Mouse (Mus musculus) myocyte (in vitro differentiated cells): ENCODE data around the gene Slc27a5. TPM values are rescaled to one million over a fixed set of nuclear protein-coding genes. Genes with fewer than 3 reads are reported as not detected.

Source experiments
- H3K27me3 ChIP-seq: one replicate; pipeline ENCODE4 v1.6.1; 2011; ENCODE audit not compliant: control insufficient read depth, insufficient read depth, insufficient read length
- H3K36me3 ChIP-seq: one replicate; pipeline ENCODE4 v1.6.1; 2011; ENCODE audit not compliant: control insufficient read depth, insufficient read depth
- H3K4me2 ChIP-seq: one replicate; pipeline ENCODE4 v1.6.1; 2011; ENCODE audit warnings: low read depth, control low read depth
- H3K4me3 ChIP-seq: one replicate; pipeline ENCODE4 v1.5.1; 2011; ENCODE audit warnings: mild to moderate bottlenecking, control low read depth, moderate library complexity
- H3K79me2 ChIP-seq: one replicate; pipeline ENCODE4 v1.6.1; 2011; ENCODE audit not compliant: control insufficient read depth, insufficient read depth
- H3ac ChIP-seq: one replicate; pipeline ENCODE4 v1.6.1; 2011; ENCODE audit not compliant: control insufficient read depth, insufficient read length
- CEBPB ChIP-seq: IDR thresholded peaks from 2 replicates; pipeline ENCODE4 v1.6.1; 2011; ENCODE audit warnings: mild to moderate bottlenecking, moderate library complexity; ENCODE audit not compliant: poor library complexity, insufficient read depth, severe bottlenecking
- E2F4 ChIP-seq: IDR thresholded peaks from one replicate; pipeline ENCODE4 v1.6.1; 2011; ENCODE audit warnings: mild to moderate bottlenecking, control low read depth, moderate library complexity; ENCODE audit not compliant: insufficient read depth
- MAX ChIP-seq: IDR thresholded peaks from one replicate; pipeline ENCODE4 v1.6.1; 2011; ENCODE audit warnings: low read depth, mild to moderate bottlenecking, control low read depth
- MYOD1 ChIP-seq, 3 experiments: IDR thresholded peaks; one replicate each; pipeline ENCODE4 v1.6.1; 2011; ENCODE audit warnings: control low read depth in 2 of 3, low read depth in 2 of 3, mild to moderate bottlenecking in 2 of 3, moderate library complexity in 1 of 3; ENCODE audit not compliant: insufficient read length in 2 of 3, control insufficient read depth in 1 of 3
- MYOG ChIP-seq, 3 experiments: IDR thresholded peaks; one replicate each; pipeline ENCODE4 v1.6.1; 2011; ENCODE audit warnings: control low read depth in 2 of 3, low read depth in 2 of 3, mild to moderate bottlenecking in 2 of 3; ENCODE audit not compliant: insufficient read length in 2 of 3, control insufficient read depth in 1 of 3, insufficient read depth in 1 of 3
- POLR2A ChIP-seq: IDR thresholded peaks from one replicate; pipeline ENCODE4 v1.6.1; 2011; ENCODE audit warnings: low read depth, mild to moderate bottlenecking, control low read depth, moderate library complexity; ENCODE audit not compliant: insufficient read length
- POLR2AphosphoS2 ChIP-seq: IDR thresholded peaks from one replicate; pipeline ENCODE4 v1.6.1; 2011; ENCODE audit warnings: low read depth, control low read depth; ENCODE audit not compliant: insufficient read length
- REST ChIP-seq: IDR thresholded peaks from one replicate; pipeline ENCODE4 v1.6.1; 2011; ENCODE audit warnings: mild to moderate bottlenecking, control low read depth, moderate library complexity; ENCODE audit not compliant: insufficient read depth, insufficient read length
- SRF ChIP-seq: IDR thresholded peaks from one replicate; pipeline ENCODE4 v1.6.1; 2011; ENCODE audit warnings: low read depth; ENCODE audit not compliant: control insufficient read depth, insufficient read length
- TCF12 ChIP-seq: IDR thresholded peaks from one replicate; pipeline ENCODE4 v1.6.1; 2011; ENCODE audit warnings: mild to moderate bottlenecking, control low read depth; ENCODE audit not compliant: poor library complexity, insufficient read depth, severe bottlenecking
- TCF3 ChIP-seq: IDR thresholded peaks from one replicate; pipeline ENCODE4 v1.6.1; 2011; ENCODE audit warnings: low read depth, control low read depth; ENCODE audit not compliant: insufficient read length
- USF1 ChIP-seq: IDR thresholded peaks from one replicate; pipeline ENCODE4 v1.6.1; 2011; ENCODE audit warnings: low read depth, mild to moderate bottlenecking, control low read depth, moderate library complexity
- polyA plus RNA-seq: library from polyadenylated mRNA; unstranded; fragments of >200 nt; fragmentation: generic; extraction: Trizol; gene quantifications from one replicate; pipeline ENCODE4 v1.2.1, GENCODE M21; 2012; ENCODE audit warnings: missing spikeins

Slc27a5 gene
- polyA plus RNA-seq, result not detected

DNA sequence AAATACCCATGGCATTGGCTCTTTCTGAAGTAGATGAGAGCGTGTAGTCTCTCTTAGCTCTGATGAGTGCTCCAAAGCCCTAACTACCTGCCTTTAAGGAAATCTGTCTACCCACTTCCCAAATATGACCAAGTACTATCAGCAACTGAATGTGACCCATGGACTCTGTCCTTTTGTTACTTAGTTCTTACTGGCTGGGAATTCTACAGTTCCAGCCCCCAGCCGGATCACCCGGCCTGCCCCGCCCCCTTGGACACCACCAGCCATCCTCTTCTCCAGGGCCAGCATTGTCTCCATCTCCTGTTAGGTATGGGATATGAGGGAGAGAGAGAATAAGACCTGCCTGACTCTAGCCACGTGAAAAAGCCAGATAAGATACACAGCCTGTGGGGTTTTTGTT is at the start of gene Slc27a5:
Gene Slc27a5, minus strand, starts transcription at position 140 of the 400 bp plus-strand sequence.
- no peaks in the 10 kb centered on the region for H3K36me3 ChIP-seq
- TF ChIP-seq MYOG (IDR thresholded peaks at IDR 0.05; ENCODE audit: control insufficient read depth in 1 of 3, insufficient read depth in 1 of 3, insufficient read length in 2 of 3, low read depth in 2 of 3) (no peak), POLR2A (no peak), MAX (no peak), POLR2AphosphoS2 (no peak), E2F4 (no peak), CEBPB (no peak), TCF3 (no peak), SRF (no peak), USF1 (no peak)
- H3K27me3 ChIP-seq, result no peaks in the 10 kb centered on the region
- H3ac ChIP-seq, result no peak within 1 kb of the TSS
- no peaks in the 10 kb centered on the region for H3K79me2 ChIP-seq
- no peak within 1 kb of the TSS for H3K4me2 ChIP-seq
- no peak within 1 kb of the TSS for H3K4me3 ChIP-seq

DNA sequence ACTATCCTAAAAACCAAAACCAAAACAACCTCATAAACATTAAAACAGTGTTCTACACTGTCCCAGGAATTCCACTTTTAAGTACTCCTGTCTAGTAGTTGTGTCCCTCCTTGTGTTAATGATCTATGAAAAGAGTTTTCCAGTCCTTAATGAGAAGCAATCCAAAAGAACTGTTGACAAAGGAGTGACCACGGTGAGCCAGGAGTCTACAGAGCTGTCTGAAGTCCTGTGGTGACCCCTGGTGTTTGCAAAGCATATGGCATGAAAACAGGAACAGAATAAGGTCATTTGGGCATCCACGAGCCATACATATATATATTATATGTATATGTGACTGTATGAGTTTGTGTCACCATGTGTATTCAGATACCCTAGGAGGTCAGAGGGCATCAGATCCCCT is 48.1 kb upstream of the Slc27a5 start:
- no peaks in the 10 kb centered on the region for H3K27me3 ChIP-seq
- no peak overlapping the region for H3K4me2 ChIP-seq
- no peaks in the 10 kb centered on the region for H3K79me2 ChIP-seq
- no peak overlapping the region for H3ac ChIP-seq
- no peak overlapping the region for H3K4me3 ChIP-seq
- TF ChIP-seq MAX (no peak), REST (no peak), SRF (no peak), USF1 (no peak), E2F4 (no peak), CEBPB (no peak), MYOG (IDR thresholded peaks at IDR 0.05; ENCODE audit: control insufficient read depth in 1 of 3, insufficient read depth in 1 of 3, insufficient read length in 2 of 3, low read depth in 2 of 3) (no peak), TCF12 (no peak), MYOD1 (IDR thresholded peaks at IDR 0.05; ENCODE audit: control insufficient read depth in 1 of 3, insufficient read length in 2 of 3, low read depth in 2 of 3) (no peak), POLR2AphosphoS2 (no peak), POLR2A (no peak), TCF3 (no peak)
- no peaks in the 10 kb centered on the region for H3K36me3 ChIP-seq

DNA sequence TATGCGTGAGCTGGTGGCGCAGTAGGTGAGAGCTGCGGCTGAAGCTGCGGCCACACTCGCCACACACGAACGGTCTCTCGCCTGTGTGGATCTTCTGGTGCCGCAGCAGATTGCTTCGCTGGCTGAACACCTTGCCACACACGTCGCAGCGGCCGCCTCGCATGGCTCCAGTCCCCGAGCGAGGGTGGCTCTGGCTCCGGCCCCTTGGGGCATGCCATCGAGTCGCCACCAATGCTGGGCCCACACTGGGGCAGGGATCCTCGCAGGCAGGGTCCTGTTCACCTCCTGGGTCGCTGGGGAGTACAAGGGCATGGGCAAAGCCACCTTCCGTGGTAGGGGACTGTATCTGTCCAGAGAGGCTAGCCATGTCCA is 46.2 kb upstream of the Slc27a5 start:
- no peak overlapping the region for H3K4me3 ChIP-seq
- no peaks in the 10 kb centered on the region for H3K79me2 ChIP-seq
- H3ac ChIP-seq, result no peak overlapping the region
- no peaks in the 10 kb centered on the region for H3K36me3 ChIP-seq
- no peaks in the 10 kb centered on the region for H3K27me3 ChIP-seq
- H3K4me2 ChIP-seq, result no peak overlapping the region
- no peak for TF ChIP-seq TCF3
- no peak for TF ChIP-seq REST
- TF ChIP-seq MYOD1 (IDR thresholded peaks at IDR 0.05; ENCODE audit: control insufficient read depth in 1 of 3, insufficient read length in 2 of 3, low read depth in 2 of 3), result no peak
- TF ChIP-seq MAX, result no peak
- TF ChIP-seq POLR2AphosphoS2, result no peak
- no peak for TF ChIP-seq USF1
- TF ChIP-seq CEBPB, result no peak
- TF ChIP-seq SRF, result no peak
- no peak for TF ChIP-seq TCF12
- TF ChIP-seq E2F4, result no peak
- TF ChIP-seq MYOG (IDR thresholded peaks at IDR 0.05; ENCODE audit: control insufficient read depth in 1 of 3, insufficient read depth in 1 of 3, insufficient read length in 2 of 3, low read depth in 2 of 3), result no peak
- TF ChIP-seq POLR2A, result no peak

DNA sequence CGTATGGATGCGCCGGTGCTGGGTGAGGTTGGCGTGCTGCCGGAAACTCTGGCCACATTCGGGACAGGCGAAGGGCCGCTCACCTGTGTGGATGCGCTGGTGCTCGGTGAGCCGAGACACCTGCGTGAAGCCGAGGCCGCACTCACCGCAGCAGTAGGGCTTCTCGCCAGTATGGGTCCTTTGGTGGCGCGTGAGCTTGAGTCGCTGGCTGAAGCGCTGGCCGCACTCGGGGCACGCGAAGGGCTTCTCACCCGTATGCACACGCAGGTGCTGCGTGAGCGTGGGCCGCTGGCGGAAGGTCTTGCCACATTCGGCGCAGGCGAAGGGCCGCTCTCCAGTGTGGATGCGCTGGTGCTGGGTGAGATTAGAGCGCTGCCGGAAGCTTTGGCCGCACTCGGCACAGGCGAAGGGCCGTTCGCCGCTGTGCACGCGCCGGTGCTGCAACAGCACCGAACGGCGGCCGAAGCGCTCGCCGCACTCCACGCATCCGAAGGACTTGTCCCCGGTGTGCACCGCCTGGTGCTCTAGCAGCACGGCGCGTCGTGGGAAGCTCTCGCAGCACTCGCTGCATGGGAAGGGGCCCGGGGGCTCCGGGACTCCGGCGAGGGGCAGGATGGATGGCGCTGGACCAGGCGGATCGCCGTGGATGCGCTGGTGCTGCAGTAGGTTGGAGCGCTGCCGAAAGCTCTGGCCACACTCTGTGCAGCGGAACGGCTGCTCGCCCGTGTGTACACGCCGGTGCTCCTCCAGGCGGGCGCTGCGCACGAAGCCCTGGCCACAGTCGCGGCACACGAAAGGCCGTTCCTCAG is 45.7 kb upstream of the Slc27a5 start:
- TF ChIP-seq POLR2AphosphoS2, result peak; percentile 44
- no peak for TF ChIP-seq CEBPB
- Histone ChIP-seq H3K27me3 (no peaks in the 10 kb centered on the region), H3K4me3 (no peak overlapping the region)

DNA sequence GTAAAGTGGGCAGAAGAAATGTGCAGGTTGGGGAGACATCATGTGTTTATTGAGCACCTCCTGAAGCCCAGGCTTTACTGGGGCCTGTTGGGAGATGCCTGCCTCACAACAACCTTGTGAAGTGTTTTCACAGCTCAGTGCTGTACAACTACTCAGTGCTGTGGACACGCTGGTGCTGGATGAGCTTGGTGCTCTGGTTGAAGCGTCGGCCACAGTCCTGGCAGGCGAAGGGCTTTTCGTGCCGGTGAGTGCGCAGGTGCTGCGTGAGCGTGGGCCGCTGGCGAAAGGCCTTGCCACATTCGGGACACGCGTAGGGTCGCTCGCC is 45.1 kb upstream of the Slc27a5 start:
- Histone ChIP-seq H3ac (no peak overlapping the region), H3K4me3 (no peak overlapping the region), H3K79me2 (no peaks in the 10 kb centered on the region), H3K27me3 (no peaks in the 10 kb centered on the region), H3K4me2 (no peak overlapping the region), H3K36me3 (no peaks in the 10 kb centered on the region)
- no peak for TF ChIP-seq REST
- TF ChIP-seq POLR2AphosphoS2, result peak; percentile 56

More for the DNA sequence above, 45.7 kb upstream of the Slc27a5 start:
- H3K79me2 ChIP-seq, result no peaks in the 10 kb centered on the region
- no peaks in the 10 kb centered on the region for H3K36me3 ChIP-seq
- H3ac ChIP-seq, result no peak overlapping the region
- H3K4me2 ChIP-seq, result no peak overlapping the region
